Mouse (Mus musculus): ENCODE measurements at regions not wholly inside any gene's neighbourhood (a gene's known extent, or its start where the extent isn't known, plus 50 kb on each side); places are given as distances from the start of the nearest gene placed in this dataset.

GRCm38 (mm10) chr12:39027948-39028347 lies 248.8 kb downstream of the Etv1 start:
- 29% methylated on average over 2 of the region's 2 CpGs for WGBS
- Histone ChIP-seq H3K9me3 (no peaks in the 10 kb centered on the region), H3K27ac (no peak overlapping the region), H3K4me3 (no peak overlapping the region), H3K4me1 (no peaks in the 10 kb centered on the region), H3K9ac (no peak overlapping the region), H3K27me3 (replicated peaks) (no peaks in the 10 kb centered on the region), H3K4me2 (no peak overlapping the region), H3K36me3 (replicated peaks) (no peaks in the 10 kb centered on the region)
- no peak for ATAC-seq (replicated peaks)

DNA sequence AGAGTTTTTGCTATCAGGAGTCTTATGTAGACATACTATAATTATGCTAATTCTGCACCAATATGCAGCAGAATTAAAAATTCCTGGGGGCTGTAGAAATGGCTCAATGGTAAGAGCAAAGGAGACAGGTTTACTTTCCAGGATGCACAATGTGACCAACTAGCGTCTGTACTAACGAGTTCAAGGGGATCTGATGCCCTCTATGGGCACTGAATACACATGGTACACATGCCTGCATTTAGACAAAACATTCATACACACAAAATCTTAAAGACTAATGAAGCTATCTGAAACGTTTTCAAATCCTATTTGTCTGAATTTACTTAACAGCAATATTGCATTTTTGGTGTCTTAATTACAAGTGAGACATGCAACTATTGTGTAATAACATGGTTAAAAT lies 254.8 kb downstream of the Etv1 start:
- Histone ChIP-seq H3K4me1 (no peaks in the 10 kb centered on the region), H3K4me3 (no peak overlapping the region), H3K9me3 (no peaks in the 10 kb centered on the region), H3K4me2 (no peak overlapping the region), H3K36me3 (replicated peaks) (no peaks in the 10 kb centered on the region), H3K9ac (no peak overlapping the region), H3K27me3 (replicated peaks) (no peaks in the 10 kb centered on the region), H3K27ac (no peak overlapping the region)
- 82% methylated on average over 3 of the region's 3 CpGs for WGBS
- ATAC-seq (replicated peaks): no peak

GRCm38 (mm10) chr12:39036466-39037037 lies 257.4 kb downstream of the Etv1 start:
- Histone ChIP-seq H3K9ac (no peak overlapping the region), H3K9me3 (no peaks in the 10 kb centered on the region), H3K4me1 (no peaks in the 10 kb centered on the region), H3K4me3 (no peak overlapping the region), H3K36me3 (replicated peaks) (no peaks in the 10 kb centered on the region), H3K27ac (no peak overlapping the region), H3K4me2 (no peak overlapping the region), H3K27me3 (replicated peaks) (no peaks in the 10 kb centered on the region)
- WGBS: 85% methylated on average over 2 of the region's 2 CpGs
- ATAC-seq (replicated peaks): no peak

- H3K27me3 ChIP-seq (replicated peaks): no peaks in the 10 kb centered on the region
- WGBS: 85% methylated on average over 3 of the region's 3 CpGs
- no peaks in the 10 kb centered on the region for H3K36me3 ChIP-seq (replicated peaks)
- H3K9ac ChIP-seq: no peak overlapping the region
- no peak for ATAC-seq (replicated peaks)
- no peak overlapping the region for H3K4me3 ChIP-seq
- H3K9me3 ChIP-seq: no peaks in the 10 kb centered on the region
- H3K4me1 ChIP-seq: no peaks in the 10 kb centered on the region
- no peak overlapping the region for H3K27ac ChIP-seq
- no peak overlapping the region for H3K4me2 ChIP-seq
Observed at GRCm38 (mm10) chr12:39038077-39038476, 258.9 kb downstream of the Etv1 start.

GRCm38 (mm10) chr12:39038656-39039055 lies 259.5 kb downstream of the Etv1 start:
- 34% methylated on average over 2 of the region's 2 CpGs for WGBS
- Histone ChIP-seq H3K27me3 (replicated peaks) (no peaks in the 10 kb centered on the region), H3K4me2 (no peak overlapping the region), H3K9me3 (no peaks in the 10 kb centered on the region), H3K27ac (no peak overlapping the region), H3K9ac (no peak overlapping the region), H3K4me1 (no peaks in the 10 kb centered on the region), H3K4me3 (no peak overlapping the region), H3K36me3 (replicated peaks) (no peaks in the 10 kb centered on the region)
- no peak for ATAC-seq (replicated peaks)

- no peak overlapping the region for H3K4me2 ChIP-seq
- no peaks in the 10 kb centered on the region for H3K4me1 ChIP-seq
- no peaks in the 10 kb centered on the region for H3K9me3 ChIP-seq
- H3K9ac ChIP-seq: no peak overlapping the region
- no peak overlapping the region for H3K4me3 ChIP-seq
- ATAC-seq (replicated peaks): no peak
- H3K36me3 ChIP-seq (replicated peaks): no peaks in the 10 kb centered on the region
- H3K27ac ChIP-seq: no peak overlapping the region
- H3K27me3 ChIP-seq (replicated peaks): no peaks in the 10 kb centered on the region
Observed at GRCm38 (mm10) chr12:39047126-39047525, 267.9 kb downstream of the Etv1 start.

- Histone ChIP-seq H3K4me1 (no peaks in the 10 kb centered on the region), H3K27ac (no peak overlapping the region), H3K27me3 (replicated peaks) (no peaks in the 10 kb centered on the region), H3K9ac (no peak overlapping the region), H3K4me2 (no peak overlapping the region), H3K4me3 (no peak overlapping the region), H3K36me3 (replicated peaks) (no peaks in the 10 kb centered on the region), H3K9me3 (no peaks in the 10 kb centered on the region)
- no peak for ATAC-seq (replicated peaks)
- 56% methylated on average over 6 of the region's 6 CpGs for WGBS
Observed at GRCm38 (mm10) chr12:39048441-39048840, 269.3 kb downstream of the Etv1 start.

- ATAC-seq (replicated peaks): no peak
- Histone ChIP-seq H3K27ac (no peak overlapping the region), H3K4me1 (no peaks in the 10 kb centered on the region), H3K4me2 (no peak overlapping the region), H3K9me3 (no peaks in the 10 kb centered on the region), H3K9ac (no peak overlapping the region), H3K4me3 (no peak overlapping the region), H3K36me3 (replicated peaks) (no peaks in the 10 kb centered on the region), H3K27me3 (replicated peaks) (no peaks in the 10 kb centered on the region)
- 89% methylated on average over 1 of the region's 1 CpGs for WGBS
Observed at GRCm38 (mm10) chr12:39048958-39049357, 269.8 kb downstream of the Etv1 start.

DNA sequence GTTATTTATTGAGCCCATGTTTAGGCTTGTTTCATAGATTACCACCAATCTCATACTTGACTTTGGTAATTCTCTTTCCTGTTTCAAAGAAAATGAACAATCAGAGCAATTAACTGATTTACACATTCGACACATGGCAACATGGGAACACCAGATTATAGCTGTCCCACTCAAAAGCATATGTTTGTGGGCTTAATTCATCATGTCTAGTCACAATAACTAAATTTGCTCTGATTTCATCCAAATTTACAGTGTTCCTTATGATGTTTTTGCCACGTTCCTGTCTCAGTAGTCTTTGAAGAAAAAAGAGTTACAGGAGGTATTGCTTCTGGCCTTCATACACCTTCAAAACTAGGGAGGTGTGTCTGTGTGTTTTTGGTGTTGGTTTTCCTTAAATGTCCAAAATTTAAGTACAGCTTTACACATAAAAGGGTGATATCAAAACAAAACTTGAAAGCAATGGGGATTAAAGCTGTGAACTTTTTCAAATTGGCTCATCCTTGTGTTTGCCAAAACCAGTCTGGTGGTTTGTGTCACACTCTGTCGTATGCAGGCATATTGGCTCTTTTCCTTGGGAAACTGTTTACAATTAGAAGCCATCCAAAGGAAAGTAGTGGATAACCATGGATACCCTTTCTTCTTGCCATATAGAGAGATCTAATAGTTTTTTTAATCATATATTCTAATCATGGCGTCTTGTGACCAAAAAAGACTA lies 291.3 kb downstream of the Etv1 start:
- H3K9ac ChIP-seq: no peak overlapping the region
- no peak for ATAC-seq (replicated peaks)
- H3K9me3 ChIP-seq: no peaks in the 10 kb centered on the region
- no peak overlapping the region for H3K4me2 ChIP-seq
- no peak overlapping the region for H3K4me3 ChIP-seq
- H3K27ac ChIP-seq: no peak overlapping the region
- 84% methylated on average over 4 of the region's 4 CpGs for WGBS
- no peaks in the 10 kb centered on the region for H3K36me3 ChIP-seq (replicated peaks)
- H3K4me1 ChIP-seq: no peaks in the 10 kb centered on the region
- H3K27me3 ChIP-seq (replicated peaks): no peaks in the 10 kb centered on the region

DNA sequence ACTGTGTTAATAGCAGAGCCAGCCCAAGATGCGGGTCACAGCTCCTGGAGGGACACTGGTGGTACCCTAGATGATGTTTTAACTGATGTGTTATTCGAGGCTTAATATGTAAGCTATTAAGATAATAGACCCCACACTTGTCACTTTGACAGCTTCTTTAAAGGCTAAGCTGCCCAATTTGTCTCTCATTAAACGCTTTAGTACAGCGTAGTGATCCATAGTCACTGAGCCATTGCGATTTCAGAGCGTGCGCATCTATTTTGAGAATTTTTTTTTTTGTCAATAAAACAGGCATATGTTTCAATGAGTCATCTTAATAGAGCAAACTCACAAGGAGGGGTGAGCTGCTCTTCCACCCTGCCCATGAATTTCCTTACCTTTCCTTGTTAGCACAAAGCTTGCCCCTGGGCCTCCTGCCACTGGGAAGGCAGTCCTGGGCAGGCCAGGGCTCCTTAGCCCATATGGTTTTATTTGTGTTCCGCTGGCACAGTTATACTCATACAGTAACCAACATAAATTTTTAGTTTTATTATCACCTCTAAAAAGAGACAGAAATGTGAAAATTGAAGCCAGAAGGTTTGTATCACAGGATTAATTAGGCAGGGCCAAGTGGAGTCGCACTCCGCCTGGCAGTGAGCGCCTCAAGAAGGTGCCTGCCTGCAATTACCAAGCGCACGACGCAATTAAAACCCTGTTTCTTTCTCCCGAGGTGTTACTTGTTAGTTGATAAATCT lies 294.3 kb downstream of the Etv1 start:
- H3K9ac ChIP-seq: no peak overlapping the region
- H3K4me2 ChIP-seq: no peak overlapping the region
- peak; percentile 54; the same call in 1 of the 2 replicates for ATAC-seq (replicated peaks)
- no peaks in the 10 kb centered on the region for H3K36me3 ChIP-seq (replicated peaks)
- no peak overlapping the region for H3K27ac ChIP-seq
- no peak overlapping the region for H3K4me3 ChIP-seq
- H3K4me1 ChIP-seq: no peaks in the 10 kb centered on the region
- H3K9me3 ChIP-seq: no peaks in the 10 kb centered on the region
- no peaks in the 10 kb centered on the region for H3K27me3 ChIP-seq (replicated peaks)
- 68% methylated on average over 15 of the region's 15 CpGs for WGBS

- Histone ChIP-seq H3K4me1 (no peaks in the 10 kb centered on the region), H3K4me2 (no peak overlapping the region), H3K27ac (no peak overlapping the region), H3K36me3 (replicated peaks) (no peaks in the 10 kb centered on the region), H3K9ac (no peak overlapping the region), H3K9me3 (no peaks in the 10 kb centered on the region), H3K27me3 (replicated peaks) (no peaks in the 10 kb centered on the region), H3K4me3 (no peak overlapping the region)
- 92% methylated on average over 4 of the region's 4 CpGs for WGBS
- ATAC-seq (replicated peaks): no peak
Observed at GRCm38 (mm10) chr12:39086285-39086684, 307.1 kb downstream of the Etv1 start.

DNA sequence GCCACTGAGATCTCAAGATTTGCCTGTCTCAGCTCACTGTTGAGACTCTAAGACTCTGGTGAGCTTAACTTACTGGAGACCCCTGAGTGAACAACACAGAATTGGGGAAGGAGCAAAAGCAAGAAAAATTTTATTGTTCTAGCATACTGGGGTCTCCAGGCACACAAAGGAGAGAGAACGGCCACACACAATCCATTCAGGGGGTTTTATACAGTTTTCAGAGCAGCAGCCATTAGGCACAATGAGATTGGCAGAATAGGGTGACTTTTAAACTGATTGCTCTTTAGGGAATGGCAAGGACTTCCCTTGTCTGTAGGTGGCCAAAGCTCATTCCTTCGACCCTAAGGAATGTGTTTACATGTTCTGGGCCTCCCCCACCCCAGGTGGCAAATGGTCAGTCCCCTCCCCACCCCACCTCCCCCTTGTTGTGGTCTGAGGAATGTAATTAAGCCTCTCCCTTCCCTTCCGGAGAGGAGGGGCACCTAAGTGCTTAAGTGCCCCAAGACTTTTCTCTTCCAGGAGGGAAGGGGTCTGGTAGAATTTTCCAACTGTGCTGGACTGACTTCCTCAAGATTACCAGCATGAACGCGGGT lies 315.6 kb downstream of the Etv1 start:
- Histone ChIP-seq H3K27me3 (replicated peaks) (no peaks in the 10 kb centered on the region), H3K4me2 (no peak overlapping the region), H3K27ac (no peak overlapping the region), H3K4me3 (no peak overlapping the region), H3K4me1 (no peaks in the 10 kb centered on the region), H3K9me3 (no peaks in the 10 kb centered on the region), H3K36me3 (replicated peaks) (no peaks in the 10 kb centered on the region), H3K9ac (no peak overlapping the region)
- ATAC-seq (replicated peaks): no peak
- WGBS: 20% methylated on average over 5 of the region's 5 CpGs
